Mouse (Mus musculus): ENCODE results near the gene Fastkd1.
"Not testable (repeated sequence)": the region's sequence is repeated elsewhere in the genome, so short reads cannot be mapped to it uniquely, and the experiment has no call there.

The Fastkd1 gene

GRCm38 (mm10) chr2:69712981-69713625 lies at the start of gene Fastkd1:
Gene Fastkd1, minus strand, starts transcription at chr2:69713516.
- peak; percentile 93 for DNase-seq (ENCODE audit: low read depth, low spot score)

- DNase-seq (ENCODE audit: low read depth, low spot score) = no peak
These were observed 47.7 kb upstream of the Fastkd1 start for GRCm38 (mm10) chr2:69760980-69761379.

GRCm38 (mm10) chr2:69745091-69745490 lies 31.8 kb upstream of the Fastkd1 start:
- DNase-seq (ENCODE audit: low read depth, low spot score) = no peak

DNA sequence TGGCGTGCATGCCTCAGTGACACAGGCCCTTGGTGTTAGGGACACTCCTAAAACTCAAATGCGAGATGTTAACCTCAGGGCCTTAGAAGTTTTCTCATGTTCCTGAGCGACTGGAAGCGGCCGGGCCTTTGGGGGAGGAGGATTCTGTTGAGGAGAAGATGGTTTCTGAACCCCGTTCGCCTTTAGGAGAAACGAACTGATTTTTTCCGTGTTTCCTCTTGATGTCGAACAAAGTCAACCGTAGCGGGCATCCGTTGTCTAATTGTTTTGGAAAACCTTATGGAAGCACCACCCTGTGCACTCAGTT lies 10.2 kb upstream of the Fastkd1 start:
- DNase-seq (ENCODE audit: low read depth, low spot score) = peak; percentile 6

DNA sequence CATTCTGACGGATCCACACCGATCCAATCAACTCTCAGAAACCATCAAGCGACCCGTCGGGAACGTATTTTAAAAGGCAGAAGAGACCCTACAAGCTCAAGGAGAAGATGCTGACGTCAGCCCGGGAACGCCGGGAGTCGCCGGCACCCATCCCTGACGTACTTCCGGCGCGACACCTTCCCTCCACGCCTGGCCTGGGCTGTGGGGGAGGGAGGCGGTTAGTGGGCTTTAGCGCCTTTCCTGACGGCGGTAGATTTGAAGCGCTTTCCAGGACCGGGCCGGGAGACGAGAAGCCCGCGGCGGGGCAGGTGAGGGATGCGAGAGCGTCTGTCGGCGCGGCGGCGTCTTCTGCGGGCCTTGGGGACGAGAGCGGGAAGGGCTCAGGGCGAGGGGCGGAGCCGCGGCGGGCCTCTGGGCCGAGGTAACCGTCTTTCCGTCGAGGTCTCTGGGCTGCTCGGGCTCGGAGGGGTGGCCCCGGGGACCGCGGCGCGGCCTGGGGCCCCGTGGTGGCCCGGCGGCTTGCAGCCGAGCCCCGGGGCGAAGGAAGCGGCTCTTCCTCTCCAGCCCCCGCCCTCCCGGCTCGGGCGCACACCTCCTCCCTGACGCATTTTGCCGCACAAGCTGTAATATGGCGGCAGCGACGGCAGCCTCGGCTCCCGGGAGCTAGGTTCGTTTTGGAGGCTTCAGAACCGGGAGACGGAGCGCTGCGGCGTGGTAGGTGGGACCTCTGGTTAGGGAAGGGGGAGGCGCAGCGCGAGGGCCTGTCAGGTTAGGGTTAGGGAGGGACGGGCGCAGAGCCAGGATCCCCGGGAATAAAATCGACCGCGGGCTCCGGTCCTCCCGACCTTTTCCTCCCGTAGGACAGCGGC lies 9.6 kb upstream of the Fastkd1 start:
- DNase-seq (ENCODE audit: low read depth, low spot score) = peak; percentile 92

DNA sequence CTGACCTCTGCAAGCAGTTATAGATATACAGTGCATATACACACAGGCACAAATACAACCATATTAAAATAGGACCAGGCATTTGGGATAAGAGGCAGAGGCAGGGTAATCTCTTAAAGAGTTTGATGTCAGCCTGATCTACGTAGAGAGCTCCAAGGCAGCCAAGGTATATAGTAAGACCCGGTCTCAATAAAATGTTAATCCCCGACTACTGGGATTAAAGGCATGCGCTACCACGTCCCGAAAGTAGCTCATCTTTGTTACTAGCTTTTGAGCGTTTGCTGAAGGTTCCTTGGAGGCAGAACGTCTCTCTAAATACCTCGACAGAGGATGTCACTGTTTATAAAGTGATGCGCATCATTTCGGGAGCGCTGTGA lies 8.9 kb upstream of the Fastkd1 start, which contains the start of gene Ppig:
Ppig (plus strand) TSS at position 273 of the 377 bp plus-strand sequence.
- peak; percentile 1 for DNase-seq (ENCODE audit: low read depth, low spot score)

DNA sequence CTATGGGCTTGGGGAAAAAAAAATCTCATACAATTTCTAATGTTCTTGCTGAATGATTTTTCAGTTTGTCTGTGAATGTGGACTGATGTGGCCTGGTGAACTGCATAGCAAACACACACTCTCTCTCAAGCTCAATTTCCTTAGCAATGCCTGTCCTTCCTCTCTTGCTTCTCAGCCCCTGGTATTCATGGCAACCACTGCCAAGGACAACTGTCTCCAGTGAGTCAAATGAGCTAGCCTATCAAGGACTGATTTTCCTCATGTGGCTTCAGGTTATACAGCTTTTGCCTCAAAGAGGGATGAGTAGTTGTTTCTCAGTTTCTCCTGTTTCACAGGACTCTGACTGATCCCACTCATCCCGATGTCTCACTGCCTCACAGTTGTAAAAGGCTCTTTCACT lies 5.8 kb upstream of the Fastkd1 start:
- no peak for DNase-seq (ENCODE audit: low read depth, low spot score)

GRCm38 (mm10) chr2:69716483-69716882 lies 3.2 kb upstream of the Fastkd1 start:
- DNase-seq (ENCODE audit: low read depth, low spot score) = no peak

DNA sequence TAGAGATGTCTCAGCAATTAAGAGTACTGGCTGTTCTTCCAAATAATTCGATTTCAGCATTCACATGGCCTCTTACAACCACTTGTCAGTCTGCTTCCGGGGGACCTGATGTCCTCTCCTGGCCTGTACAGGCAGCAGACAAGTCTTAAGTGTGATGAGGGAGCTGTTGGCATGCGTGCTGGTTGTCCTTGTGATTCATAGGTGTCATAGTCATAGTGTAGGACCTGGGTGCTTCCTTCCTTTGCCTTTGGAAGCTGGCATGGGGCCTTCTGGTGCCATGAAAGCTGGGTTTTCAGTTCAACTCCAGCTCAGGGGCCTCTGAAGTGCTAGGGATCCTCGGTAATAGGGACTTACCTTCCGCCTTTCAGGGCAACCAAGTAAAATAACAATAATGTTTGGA lies 810 bp upstream of the Fastkd1 start:
- no peak for DNase-seq (ENCODE audit: low read depth, low spot score)

DNA sequence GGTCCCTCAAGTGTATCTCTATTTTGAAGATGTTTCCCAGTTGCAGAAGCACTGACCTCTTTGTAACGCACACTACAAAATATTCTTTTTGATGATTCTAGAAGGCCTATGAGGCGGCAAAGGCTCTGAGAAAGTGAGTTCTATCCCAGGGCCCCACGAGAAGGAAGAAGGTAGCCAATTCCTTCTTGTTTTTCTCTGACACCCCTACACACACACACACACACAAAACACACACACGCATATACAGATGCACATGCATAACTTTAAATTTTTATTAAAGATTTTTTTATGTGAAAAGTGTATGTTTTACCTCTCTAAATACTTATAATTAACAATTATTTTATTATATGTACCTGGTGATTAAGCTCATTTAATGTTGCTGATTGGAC lies 304 bp upstream of the Fastkd1 start:
- DNase-seq (ENCODE audit: low read depth, low spot score) = no peak

- DNase-seq (ENCODE audit: low read depth, low spot score) = peak; percentile 39
These were observed 1.1 kb downstream of the Fastkd1 start for GRCm38 (mm10) chr2:69712171-69712570.

DNA sequence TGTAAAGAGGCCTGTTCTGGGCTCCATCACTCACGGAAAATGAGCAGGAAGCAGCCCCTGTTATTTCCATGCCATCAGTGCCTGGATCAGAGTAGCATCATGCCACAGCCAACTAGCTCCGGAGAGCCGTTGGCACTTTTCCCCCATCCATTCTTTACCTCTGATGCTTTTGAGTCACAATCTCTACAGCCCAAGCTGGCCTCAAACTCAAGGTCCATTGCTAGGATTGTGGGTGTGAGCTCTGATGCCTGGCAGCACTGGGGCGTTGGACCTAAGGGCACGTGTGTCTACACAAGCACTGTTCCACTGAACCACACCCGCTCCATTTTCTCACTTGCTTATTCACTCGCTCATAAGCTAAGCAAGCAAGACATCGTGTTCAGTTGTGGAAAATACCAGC lies 12.9 kb downstream of the Fastkd1 start:
- no peak for DNase-seq (ENCODE audit: low read depth, low spot score)

- no peak for DNase-seq (ENCODE audit: low read depth, low spot score)
These were observed 19.8 kb downstream of the Fastkd1 start for GRCm38 (mm10) chr2:69693501-69693900.

DNA sequence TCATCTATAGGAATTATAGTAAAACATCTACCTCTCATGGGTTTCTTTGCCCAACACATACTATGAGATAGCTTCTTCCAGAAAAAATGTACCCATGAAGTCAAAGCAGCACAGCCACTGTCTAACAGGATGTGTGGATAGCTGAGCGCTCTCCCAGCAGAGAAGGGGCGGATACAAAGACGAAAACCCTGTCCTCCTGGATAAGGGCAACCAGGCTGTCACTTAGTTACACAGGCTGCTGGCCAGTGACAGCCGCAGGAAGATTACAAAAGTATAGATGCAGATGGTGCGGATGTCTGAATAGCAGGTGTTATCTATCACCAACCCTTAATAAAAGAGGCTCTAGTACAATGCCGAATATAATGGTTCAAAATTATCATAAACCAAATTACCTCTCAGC lies 22.5 kb downstream of the Fastkd1 start:
- no peak for DNase-seq (ENCODE audit: low read depth, low spot score)

- no peak for DNase-seq (ENCODE audit: low read depth, low spot score)
These were observed 23.1 kb downstream of the Fastkd1 start for GRCm38 (mm10) chr2:69690214-69690613.

DNA sequence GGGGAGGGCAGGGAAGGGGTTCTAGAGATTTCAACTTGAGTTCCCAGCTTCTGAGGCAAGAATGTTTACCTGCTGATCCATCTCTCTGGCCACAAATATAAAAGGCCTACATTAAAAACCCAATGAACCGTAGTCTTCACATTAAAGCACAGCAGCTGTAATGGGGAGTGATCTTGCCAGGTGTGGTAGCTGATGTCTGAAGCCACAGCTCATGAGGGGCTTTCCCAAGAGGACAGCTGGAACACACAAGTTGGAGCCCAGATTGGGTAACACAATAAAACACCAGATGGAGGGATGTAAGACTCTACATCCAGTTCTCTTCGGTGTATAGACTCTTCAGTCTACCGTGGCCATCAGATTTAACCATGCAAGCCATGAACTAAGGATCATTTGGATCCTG lies 28.8 kb downstream of the Fastkd1 start:
- DNase-seq (ENCODE audit: low read depth, low spot score) = no peak

DNA sequence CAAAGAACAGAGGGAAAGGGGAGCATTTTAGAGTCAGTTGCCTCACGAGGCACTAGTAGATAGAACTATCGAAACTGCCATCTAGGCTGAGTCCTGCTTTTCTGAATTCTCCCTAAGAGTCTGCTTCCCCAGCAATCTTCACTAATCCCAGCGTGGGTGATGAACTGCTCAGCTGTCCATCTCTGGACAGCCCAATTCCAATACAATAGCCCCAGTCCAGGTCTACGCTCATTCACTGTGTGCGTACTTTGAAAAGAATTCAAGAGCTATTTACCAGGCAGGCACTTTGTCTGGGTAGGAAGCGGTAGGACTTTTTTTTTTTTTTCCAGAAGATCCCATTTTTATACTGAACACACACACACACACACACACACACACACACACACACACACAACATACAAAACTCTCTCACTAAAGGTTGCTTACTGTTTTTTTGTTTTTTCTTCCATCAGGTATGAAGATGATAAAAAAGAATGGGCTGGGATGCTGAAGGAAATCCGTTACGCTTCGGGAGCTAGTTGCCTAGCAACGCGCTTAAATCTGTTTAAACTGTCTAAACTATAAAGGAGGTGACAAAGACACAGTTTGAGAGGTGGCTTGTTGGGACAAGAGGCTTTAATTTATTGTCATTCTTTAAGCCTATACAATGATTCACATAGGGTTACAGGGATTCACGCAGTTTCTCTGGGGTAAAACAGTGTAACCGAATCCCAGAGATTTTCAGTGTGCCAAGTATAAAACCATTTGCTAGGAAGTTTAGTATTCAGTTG lies 30.1 kb downstream of the Fastkd1 start:
- DNase-seq (ENCODE audit: low read depth, low spot score) = peak; percentile 22

GRCm38 (mm10) chr2:69681931-69682330 lies 31.4 kb downstream of the Fastkd1 start:
- no peak for DNase-seq (ENCODE audit: low read depth, low spot score)

GRCm38 (mm10) chr2:69679990-69680389 lies 33.3 kb downstream of the Fastkd1 start:
- DNase-seq (ENCODE audit: low read depth, low spot score) = no peak

DNA sequence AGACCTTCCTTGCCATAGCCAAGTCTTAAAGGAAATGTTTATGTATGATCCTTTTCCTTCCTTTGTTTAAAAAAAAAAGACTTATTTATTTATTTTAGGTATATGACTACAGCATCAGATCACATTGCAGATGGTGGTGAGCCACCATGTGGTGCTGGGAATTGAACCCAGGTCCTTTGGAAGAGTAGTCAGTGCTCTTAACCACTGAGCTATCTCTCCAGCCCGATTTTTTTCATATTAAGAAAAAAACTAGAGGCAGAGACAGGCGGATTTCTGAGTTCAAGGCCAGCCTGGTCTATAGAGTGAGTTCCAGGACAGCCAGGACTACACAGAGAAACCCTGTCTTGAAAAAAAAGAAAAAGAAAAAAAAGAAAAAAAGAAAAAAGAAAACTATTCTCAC lies 36.1 kb downstream of the Fastkd1 start:
- not testable (repeated sequence) for DNase-seq (ENCODE audit: low read depth, low spot score)

- no peak for DNase-seq (ENCODE audit: low read depth, low spot score)
These were observed 36.6 kb downstream of the Fastkd1 start for GRCm38 (mm10) chr2:69676713-69677112.

GRCm38 (mm10) chr2:69675266-69675665 lies 38.0 kb downstream of the Fastkd1 start:
- DNase-seq (ENCODE audit: low read depth, low spot score) = no peak
